Mouse (Mus musculus): ENCODE measurements around the gene Vrtn. TPM values are rescaled to one million over a fixed set of nuclear protein-coding genes. Genes with fewer than 3 reads are reported as not detected.

Gene Vrtn
- total RNA-seq (2021) = not detected
- not detected in 2 replicates for polyA plus RNA-seq (2012; rRNA removed)
- long read RNA-seq = 0 reads

DNA sequence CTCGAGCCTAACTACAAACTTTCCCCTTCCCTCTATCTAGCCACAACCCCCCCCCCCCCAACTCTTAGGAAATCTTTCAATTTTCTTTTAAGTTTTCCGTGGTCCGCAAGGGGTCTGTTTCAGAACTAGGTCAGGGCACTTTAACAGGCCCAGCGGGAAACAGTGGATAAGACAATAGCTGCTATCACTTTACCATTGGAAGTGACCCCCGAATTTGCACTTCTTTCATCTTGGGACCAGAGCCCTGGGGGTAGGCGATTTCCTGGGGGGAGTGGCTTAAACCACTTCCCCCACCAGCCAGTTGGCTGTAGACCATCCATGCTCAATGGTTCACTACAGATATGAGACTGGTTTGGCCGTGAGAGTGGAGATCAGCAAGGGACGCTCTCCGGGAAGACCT, at the start of gene Vrtn:
Gene Vrtn, plus strand, starts transcription at position 366 of the 400 bp plus-strand sequence.
- no peak for DNase-seq

DNA sequence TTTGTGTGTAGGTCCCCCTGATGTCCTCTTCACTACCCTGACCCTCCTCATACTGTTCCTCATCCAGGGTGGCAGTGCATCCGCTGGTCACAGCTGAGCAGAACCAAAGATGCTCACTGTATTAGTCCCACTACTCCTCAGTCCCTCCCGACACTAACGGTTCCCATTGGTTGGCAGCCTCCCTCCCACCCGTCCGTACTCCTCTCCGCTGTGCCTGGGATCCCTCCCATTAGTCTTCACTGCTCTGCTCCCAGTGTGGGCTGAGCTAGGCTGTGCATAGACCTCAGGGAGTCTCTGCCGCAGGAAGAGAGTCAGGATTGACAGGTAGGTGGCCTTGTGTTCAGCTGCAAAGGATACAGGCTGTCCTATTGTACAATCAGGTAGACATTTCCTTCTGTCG, 42.5 kb upstream of the Vrtn start:
- no peak for DNase-seq

DNA sequence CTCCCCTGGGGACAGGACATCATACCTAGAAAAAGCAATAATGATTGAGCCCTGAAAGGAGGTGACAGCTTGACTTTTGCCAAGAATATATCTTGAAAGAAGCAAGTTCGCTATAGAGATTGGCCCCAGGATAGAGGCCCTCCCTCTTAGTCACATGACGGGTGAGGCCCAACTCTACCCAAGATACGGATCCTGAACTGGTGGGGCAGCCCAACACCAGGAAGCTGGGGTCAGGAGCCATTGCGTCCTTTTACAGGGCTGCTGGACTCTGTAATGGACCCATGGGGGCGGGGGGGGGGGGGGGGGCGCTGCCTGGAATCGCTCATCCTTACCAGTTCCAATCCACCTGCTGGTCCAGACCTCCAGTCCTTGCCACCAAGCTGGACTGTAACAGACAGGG, 36.8 kb upstream of the Vrtn start:
- no peak for DNase-seq

DNA sequence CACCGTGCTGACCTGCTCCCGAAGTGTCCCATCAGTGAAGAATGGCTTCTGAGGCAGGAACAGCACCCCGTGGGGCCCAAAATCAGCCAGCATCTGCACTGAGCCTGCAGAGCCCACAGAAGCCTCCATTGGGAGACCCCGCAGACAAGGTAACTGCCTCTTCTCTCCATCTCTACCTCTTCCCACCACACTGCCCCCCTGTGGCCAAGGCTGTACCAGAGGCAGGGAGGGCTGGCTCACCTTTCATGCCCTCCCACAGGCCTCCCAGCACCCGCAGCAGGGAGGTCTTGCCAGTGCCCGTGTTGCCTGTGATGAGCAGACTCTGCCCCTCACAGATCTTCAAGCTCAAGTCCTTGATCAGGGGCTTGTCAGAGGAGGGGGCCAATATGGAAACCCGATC, 35.0 kb upstream of the Vrtn start:
- DNase-seq = peak; percentile 16

DNA sequence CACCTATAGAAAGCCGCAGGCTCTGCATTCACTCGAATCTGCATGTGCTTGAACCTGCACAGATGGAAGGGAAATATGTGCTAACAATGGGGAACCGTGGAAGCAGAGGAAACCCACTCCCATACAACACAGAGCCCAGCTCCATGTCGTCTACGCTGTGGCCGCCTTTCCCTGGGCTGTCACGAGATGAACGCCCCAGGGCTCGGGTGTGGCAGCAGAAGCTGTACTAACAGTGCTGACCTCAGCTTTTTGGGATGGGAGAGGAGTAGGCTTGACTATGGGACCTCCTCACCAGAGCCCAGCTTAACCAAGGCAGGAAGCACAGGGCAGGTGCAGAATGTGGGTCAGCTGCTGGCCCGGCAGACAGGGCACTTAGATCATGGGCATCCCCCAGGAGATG, 29.1 kb upstream of the Vrtn start:
- DNase-seq = no peak

DNA sequence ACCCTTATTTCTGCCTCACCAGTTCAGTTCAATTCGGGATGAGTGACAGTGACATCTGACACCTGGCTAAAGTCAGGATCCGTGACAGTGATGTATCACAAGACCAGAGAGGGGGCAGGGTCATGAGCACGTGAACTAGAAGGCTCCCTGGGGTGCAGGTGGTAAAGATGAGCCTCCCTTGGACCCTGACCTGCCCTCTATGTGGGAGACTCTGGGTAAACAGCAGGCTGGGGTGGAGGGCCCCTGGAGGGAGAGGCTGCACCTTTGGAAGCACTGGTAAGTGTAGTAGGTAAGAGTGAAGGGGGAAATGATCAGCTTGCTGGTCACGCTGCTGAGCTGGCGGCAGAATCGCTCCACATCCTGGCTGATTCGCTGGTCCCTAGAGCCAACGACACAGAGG, 28.3 kb upstream of the Vrtn start:
- no peak for DNase-seq

DNA sequence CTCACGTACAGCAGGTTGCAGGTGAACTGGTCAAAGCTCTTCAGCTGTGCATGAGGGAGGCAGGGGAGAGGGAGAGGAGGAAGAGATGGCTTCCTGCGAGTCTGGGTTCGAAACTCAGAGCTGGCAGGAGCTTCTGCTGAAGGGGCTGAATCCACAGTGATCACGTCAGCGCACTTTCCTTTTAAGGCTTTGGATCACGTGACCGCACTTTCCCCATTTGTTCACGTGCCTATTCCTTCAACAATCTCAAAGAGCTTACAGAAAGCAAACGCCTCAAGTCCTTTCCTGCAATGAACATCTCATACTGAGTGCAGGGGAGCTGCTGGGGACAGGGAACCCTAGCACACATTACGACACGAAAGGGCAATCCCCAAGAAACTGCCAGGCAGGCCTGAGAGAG, 26.8 kb upstream of the Vrtn start:
- DNase-seq = no peak

DNA sequence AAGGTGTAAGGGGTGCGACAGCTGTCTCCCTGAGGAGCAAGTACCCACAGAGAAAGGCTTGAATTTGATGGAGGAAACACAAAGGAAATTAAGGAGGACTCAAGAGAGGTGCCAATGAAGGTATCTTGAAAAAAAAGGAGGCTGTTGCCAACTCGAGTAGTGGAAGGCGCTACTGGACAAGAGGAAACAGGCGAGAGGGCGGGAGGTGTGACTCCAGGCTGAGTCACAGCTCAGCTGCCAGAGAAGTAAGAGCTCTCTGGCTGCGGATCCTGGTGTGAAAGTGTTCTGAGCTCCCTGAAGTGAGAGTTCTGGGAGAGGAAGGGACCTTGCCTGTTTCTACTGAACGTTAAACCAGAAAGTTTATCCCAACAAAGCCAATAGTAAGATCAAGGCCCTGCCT, 26.3 kb upstream of the Vrtn start:
- DNase-seq = peak; percentile 73

DNA sequence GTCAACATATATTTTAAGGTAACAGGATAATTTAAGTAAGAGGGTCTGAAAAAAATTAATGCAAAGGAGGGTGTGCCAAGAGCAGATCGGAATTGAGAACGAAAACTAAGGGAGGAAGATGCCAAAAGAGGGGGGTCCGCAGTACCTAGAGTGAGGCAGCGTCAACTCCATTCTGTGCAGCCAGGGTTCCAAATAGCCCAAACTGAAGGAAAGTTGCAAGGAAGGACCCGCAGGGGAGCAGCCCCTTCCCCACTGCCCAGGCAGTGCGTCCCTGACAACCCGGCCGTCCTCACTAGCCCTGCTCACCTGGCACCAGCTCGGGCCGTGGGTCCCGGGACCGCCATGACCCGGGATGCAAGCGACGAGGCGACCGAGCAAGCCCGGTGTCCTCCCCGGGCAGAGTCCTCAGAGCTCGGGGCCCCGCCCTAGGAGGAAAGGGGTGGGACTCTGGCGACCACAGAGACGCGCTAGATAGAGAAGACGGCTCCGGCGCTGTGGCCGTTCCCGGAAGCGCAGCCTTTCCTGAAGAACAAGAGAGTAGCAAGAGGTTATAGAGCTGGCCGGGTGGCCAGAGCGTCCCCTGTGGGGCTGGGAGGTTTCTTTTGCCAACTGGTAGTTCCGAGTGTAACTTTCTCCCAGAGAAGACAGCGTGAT, 23.7 kb upstream of the Vrtn start, which contains the start of gene Abcd4:
Gene Abcd4, minus strand, starts transcription at position 437 of the 654 bp plus-strand sequence.
- peak; percentile 97 for DNase-seq

DNA sequence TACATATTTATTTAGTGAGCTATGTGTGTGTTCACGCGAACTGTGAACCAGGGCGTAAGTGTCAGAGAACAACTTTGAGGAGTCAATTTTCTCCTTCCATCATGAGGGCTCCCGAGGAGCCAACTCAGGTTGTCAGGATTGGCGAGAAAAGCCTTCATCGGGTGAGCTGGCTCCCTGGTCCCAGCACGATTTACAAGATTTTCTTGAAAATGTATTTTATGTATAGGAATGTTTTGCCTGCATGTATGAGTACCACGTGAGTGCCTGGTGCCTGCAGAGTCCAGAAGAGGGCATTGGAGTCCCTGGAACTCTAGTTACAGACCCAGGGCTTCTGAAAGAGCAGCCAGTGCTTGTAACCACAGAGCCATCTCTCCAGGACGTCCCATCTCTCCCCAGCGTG, 23.2 kb upstream of the Vrtn start:
- peak; percentile 27 for DNase-seq

DNA sequence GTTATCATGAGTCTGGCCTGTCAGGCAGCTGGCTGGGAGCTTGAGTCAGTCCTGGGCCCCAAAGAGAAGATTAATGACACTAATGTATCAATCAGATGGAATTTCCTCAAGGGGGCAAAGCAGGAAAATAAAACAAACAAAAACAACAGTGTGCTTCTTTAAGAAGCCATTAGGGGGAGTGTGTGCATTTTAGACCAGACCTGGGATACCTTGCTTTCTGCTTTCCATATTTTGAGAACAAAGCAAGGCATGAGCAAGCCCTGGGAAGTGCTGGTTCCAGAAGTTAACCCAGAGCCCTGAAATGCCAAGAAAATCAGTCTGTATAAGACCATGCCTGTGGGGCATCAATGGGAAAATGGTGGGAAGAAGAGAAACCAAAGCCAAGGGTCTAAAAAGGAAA, 19.8 kb upstream of the Vrtn start:
- no peak for DNase-seq

DNA sequence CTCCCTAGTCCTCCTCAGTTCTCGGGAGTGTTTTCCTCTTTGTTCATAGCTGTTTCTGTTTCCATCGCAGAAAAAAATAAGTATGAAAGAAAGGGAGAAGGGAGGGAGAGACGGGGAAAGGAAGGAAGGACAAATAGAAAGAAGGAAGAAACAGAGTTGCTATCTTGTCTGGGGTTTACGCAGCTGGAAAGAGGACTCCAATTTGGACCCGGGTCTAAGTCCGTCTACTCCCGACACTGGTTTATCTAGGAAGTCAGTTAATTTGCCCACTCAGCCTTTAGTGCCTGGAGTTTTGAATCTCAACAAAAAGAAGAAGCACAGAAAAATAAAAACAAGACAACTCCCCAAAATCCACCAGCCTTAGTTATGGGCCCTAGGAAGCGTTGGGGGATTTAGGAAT, 16.2 kb upstream of the Vrtn start:
- no peak for DNase-seq

DNA sequence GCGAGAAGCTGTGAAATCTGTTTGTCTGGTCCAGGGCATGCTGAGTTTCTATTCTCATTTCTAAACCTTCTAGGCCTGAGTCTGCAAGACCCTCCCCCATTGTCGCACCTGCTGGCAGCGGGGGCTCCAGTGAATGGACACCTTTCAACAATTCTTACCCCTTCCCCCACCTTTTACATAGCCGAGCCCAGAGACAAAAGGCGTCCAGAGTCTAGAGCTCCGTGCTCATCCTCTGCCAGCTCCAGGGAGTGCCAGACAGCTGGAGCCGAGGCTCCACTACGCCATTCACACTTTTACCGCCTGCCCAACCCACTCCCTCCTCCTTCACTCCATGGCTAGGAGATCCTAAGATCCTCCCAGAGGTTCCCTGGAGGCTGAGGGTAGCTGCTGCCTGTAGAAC, 15.7 kb upstream of the Vrtn start:
- DNase-seq = no peak

DNA sequence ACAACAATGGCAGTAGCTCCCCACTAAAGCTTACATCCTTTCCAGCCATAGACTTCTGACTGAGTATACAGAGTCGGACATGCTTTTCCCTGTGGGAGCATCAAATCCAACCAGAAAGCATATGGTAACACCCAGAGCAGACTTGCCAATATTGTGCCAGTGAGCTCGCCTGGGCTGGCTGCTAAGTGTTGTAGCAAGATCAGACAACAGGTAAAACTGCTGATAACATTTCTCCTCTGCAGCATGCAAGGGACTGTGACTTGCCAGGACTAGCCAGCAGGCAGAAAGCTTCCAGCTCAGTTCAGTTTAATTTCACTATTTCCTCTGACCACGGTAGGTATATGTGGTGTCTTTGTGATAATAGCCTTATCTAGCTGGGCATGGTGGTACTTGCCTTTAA, 9.0 kb upstream of the Vrtn start:
- no peak for DNase-seq

DNA sequence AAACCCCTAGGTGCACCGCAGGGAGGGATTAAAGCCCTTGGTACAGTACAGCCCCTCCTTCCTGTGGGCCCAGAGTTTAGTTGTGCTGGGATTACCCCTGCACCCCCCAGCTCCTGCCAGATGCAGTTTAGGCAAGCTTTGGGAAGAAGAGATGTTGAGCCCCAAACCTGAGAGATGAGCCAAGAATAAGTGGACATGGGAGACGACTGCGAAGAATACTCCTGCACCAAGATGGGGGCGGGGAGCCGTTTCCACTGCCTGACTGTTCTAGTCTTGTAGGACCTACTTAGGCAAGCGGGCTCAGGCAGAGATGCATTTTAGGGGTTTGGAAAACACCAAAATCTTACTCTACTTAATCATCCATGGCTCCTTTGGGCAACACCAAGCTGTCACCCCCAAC, 566 bp upstream of the Vrtn start:
- no peak for DNase-seq

DNA sequence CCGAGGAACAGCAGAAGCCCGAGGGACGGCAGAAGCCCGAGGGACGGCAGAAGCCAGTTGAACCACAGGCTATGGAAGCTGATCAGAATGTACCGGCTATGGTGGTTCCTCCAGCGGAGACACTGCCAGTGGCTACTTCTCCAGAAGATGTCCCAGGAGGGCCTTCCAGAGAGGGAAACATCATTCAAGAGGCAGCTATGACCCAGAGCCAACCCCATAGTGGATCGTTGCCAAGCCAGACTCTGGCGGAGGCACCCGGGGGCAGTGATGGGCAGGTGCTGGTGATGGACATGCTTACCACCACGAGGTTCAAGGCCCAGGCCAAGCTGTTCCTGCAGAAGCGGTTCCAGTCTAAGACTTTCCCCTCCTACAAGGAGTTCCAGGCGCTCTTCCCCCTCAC, 9.4 kb downstream of the Vrtn start:
- DNase-seq = peak; percentile 10

DNA sequence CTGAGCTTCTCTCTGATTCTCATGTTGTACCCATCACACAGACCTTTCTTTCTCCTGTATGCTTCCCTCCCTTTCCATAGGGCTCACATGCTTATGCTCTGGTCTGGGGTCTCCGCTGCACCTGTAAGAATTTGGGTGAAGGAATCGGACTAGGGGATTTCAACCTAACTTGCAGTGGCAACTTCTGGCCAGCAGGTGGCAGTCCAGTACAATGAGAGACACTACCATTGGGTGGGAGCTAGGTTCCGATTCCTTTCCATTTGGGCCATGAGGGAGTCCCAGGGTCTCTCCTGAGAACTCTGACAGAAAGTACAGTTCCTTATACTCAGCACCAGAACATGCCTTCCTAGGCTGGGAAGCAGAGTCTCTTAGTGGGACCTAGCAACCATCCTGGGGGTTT, 13.1 kb downstream of the Vrtn start:
- peak; percentile 40 for DNase-seq

DNA sequence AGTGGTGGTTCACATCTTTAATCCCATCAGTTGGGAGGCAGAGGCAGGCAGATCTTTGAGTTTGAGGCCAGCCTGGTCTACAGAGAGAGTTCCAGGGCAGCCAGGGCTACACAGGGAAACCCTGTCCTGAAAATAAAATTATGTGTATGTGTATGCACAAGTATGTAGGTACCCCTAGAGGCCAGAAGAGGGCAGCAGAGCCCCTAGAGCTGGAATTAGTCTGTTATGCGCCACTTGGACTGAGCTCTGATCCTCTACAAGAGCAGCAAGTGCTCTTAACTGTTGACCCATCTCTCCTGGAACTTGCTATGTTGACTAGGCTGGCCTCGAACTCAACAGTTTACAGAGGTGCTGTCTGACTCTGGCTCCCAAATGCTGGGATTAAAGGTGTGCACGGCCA, 29.7 kb downstream of the Vrtn start:
- DNase-seq = no peak

DNA sequence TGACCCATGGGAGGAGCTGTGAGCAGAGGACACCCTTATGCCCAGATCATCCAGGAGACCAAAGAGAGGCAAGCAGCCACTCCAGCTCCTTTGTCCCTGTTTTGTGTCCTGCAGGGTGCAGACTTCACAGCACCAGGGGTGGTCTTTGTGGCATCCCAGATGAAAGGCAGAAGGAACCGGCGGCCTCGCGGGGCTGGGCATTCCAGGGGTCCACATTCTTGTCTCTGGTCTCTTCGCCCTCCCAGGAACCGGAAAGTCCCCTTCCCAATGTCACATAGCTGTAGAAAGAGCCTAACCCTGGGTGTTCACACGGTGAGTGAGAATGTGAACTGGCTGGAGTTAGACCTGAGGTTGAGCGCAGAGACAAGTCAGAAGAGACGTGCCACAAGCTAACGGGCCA, 30.8 kb downstream of the Vrtn start:
- DNase-seq = no peak

DNA sequence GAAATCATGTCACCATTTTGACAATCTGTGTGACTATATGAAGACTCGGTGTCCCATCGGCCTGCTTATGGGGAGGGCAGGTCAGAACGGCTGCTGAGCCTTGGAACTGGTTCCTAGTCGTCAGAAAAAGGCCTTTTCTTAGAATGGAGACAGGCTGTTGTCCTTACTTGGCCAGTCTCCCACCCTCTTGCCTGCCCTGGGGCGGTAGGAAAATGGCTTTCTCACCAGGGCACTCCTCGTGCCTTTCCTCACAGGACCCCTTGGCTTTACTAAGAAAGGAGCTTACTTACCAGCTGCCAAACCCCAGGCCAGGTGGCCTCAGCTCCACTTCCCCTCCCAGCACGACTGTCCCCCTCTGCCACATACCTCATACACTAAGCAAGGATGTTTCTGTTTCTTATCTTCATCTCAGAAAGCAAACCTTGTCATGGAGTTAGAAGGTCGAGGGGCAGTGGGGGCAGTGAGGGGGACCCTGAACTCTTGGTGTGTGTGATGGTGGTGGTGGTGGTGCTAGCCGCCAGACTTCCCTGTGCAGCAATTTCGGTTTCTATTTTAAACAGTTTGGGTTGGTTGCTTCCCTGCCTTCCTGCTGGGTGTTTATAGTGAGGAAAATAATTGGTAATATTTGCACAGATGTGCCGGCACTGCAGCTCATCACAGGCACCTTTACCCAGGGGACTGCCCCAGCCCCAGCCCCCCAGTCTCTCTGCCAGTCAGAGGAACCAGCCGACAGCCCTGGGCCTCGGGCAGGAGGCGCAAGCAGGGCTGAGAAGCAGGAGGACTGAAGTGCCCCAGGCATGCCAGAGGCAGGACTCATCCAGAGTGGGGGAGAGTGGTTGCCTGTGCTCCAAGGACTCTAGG, 34.1 kb downstream of the Vrtn start:
- DNase-seq = no peak

DNA sequence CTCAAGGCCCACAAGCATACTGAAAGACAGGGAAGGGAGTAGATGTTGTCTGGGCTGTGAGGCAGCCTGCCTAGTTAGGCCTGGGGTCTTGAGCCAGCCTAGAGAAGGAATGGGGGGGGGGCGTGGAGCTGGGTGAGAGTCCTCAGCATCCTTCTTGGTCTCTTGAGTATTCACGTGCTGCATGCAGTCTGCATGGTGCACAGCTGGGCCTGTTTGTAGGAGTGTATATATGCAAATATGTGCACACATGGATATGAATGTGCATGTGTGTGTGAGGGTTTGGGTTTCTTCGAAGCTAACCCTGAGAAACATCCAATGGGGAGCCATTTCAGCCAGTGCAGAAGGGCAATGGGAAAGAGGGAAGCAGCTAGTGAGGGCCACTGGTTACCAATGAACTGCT, 35.2 kb downstream of the Vrtn start:
- DNase-seq = no peak

DNA sequence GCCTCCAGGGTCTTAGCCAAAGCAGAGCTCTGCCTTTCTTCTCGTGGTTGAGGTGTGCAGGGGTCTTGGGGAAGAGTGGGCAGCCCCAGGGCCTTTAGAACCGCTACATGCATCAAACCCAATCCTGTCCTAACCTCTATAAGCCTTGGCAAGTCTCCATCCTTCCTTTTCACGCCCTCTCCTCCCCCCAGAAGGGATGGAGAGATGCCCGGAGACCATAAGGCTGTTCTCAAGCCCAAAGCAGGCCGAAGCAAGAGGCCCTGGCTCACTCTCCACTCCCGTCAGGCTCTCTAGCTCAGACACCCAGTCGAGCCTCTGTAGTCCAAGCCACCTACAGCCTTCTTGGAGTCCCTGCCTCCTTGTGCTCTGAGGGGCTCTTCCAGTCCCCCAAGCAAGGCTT, 43.8 kb downstream of the Vrtn start:
- no peak for DNase-seq

DNA sequence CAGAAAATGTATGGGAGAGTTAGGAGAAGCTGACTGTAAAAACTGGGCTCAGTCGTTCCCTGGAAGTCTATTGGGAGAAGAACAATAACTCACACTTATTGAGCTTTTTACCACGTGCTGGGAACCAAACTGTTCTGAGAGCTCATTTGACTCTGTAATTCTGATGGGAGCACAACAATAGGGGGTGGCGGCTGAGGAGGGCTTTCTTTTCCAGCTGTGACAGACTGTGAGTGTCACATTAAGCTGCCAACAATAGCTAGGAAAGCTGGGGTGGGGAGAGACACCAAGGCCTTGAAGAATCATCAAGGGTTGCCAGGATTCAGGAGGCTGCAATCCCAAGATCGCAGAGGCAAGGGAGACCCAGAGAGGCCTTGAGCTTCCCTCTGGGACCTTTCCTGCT, 45.4 kb downstream of the Vrtn start:
- DNase-seq = no peak

DNA sequence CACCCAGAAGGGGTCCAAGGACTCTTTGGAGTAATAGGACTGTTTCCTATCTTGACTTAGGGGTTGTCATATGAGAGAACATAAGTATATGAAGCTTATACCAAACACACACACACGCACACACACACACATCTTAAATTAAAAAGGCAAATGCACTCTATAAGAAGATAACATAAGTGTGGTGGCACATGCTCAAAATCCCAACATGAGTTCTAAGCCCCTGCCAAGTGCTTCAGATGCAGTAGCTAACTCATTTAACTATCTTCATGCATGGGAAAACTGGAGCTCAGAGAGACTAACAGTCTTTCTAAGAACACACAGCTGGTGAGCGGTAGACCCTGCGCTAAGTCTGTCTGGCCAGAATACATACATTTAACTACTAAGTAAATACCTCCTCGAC, 46.7 kb downstream of the Vrtn start:
- DNase-seq = no peak
